Mouse (Mus musculus): ENCODE results near the gene Galnt9.

The Galnt9 gene

DNA sequence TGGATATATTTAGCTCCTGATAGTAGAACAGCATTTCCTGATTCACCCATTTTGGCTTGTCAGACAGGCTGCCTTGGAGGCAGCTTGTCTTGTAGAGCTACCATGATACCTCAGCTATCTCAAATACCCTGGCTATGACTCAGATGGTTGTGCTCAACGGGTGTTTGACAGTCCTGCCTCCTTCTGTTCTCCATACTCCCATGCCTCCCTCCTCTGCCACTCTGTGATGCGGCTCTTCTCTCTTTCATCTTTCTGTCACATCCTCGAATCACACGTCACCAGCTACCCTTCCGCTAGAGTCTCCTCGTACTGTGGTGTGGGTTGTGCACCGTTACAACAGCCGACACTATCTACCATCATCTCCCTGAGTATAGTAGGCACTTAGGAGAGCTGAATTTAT is 50.3 kb downstream of the Galnt9 start:
- no peak for DNase-seq

DNA sequence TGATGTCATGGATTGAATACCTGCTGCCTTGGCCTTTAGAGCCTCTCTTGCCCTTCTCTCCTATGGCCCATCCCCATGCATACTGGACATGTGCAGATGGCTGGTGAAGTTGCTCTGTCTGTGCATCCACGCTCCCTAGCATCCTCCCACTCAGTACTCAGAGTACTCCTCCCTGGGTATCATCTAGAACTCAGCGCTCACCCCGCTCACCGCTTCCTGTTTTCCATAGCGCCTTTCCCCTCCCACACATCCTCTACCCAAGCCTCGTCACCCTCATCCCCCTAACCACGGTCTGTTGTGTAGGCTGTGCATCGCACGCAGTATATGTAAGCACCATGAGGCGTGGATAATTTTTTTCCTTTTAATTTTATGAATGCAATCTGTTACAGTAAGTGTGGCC is 51.2 kb downstream of the Galnt9 start:
- DNase-seq = no peak

DNA sequence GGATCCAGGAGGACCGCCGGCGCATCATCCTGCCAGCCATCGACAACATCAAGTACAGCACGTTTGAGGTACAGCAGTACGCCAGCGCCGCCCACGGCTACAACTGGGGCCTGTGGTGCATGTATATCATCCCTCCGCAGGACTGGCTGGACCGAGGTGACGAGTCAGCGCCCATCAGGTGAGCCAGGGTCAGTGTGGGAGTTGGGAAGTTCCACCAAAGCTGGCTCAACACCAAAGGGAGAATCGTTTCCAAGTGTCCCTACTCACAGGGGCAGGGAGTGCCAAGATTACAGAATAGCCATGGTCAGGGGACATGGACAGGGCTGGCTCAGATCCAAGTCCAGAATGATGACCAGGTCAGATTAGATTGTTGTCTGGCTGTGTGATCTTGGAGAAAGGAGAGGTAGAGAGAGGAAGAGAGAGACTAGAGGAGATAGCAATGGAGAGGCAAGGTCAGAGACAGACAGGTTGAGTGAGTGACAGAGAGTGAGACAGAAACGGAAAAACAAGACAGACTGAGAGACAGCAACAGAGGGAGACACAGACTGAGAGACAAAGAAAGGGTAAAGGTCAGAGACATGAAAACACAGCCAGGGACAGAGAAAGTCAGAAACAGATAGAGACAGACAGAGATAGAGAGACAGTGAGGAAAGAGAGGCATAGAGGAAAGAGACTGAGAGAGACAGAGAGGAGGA is 52.1 kb downstream of the Galnt9 start:
- no peak for DNase-seq

DNA sequence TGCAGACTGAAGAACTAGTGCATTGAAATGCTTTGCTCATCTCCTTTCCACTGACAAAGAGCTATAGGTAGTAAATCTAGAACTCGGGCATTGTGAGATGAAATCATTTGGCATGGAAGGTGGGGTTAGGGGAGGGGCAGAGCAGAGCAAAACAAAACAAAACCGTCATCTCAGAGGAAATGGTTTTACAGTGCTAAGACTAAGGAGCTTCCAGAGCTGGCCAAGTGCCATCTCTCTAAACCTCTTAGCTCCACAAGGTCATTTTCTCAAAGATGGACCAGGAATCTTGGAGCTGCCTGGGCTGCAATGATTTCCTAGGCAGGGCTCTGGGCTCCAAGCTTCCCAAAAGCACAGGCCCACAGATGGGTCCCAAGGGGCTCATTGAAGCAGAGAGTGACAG is 53.3 kb downstream of the Galnt9 start:
- no peak for DNase-seq

DNA sequence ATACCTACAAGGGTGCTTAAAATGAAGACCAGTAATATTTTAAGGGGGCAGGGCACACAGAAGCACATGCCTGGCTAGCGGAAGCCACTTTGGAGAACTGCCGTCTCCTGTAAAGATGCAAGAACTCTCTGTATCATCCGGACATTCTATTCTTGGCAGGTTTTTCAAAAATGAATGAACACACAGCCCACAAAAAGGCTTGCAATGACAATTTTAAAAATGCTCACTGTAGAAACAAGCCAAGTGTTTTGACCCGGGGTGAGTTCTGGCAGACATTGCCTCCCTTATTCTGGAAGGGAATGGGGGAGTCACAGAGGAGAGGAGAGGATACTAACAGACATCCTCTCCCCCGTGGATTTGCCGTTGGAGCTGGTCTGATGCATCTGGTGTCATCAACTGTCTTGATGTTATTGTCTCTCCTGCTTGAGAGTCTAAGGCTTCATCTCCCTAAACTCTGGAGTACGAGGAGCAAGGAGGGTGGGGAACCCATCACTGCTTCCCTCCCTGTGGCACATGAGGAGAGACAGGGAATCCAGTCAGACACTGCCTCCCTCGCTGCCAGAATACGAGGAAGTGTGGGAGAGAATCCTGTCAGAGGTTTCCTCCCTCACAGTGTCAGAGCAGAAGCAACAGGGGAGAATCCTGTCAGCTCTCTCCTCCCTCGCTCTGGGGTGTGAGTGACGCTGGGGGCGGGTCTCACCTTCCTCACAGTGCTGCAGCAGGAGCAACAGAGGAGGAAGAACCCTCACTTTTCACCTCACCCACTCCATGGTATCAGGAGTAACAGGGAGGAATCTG is 54.3 kb downstream of the Galnt9 start:
- DNase-seq = peak; percentile 8

DNA sequence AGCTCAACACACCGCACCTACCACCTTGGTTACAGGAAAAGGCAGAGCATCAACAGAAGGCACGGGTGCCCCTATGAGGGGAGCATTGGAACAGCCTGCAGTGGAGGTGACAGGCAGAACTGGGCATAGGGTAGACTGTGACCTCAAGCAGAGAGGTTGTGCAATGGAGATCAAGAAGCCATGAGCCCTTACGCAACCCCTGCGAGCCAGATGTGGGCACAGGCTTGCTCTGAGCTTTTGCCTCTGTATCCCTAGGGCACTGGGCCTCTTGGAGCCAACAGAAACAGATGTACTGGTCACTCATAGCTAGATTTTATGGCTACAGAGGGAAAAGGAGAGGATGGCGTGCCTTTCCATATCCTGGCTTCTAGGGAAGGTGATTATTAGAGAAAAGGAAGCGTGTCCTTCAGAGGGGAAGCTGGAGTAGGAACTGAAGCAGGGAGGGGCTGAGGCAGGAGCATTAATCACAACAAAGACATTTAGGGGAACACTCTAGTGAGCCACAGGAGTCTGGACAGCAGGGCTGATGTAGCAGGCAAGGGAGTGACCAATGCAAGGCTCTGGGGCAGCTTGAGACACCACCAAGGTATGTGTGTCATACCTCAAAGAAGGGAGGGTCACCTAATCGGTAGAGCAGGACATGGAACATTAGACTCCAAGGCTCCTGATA is 59.0 kb downstream of the Galnt9 start:
- DNase-seq = no peak

DNA sequence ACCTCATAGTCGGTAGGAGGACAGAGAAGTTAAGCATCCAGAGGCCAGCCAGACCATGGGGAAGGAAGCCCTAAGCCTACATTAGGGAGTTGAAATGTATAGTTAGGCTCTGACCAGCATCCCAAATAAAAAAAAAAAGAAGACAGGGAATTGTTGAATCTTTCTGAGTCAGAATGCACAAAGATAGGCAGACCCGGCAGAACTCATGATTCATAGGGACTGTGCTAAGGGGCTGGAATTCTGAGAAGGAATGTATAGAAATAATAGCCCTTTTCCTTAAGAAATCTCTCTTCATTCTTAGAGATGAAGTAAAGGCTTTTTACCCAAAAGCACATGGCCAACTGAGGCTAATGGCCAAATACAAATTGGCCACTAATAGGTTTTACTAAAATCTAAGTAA is 60.2 kb downstream of the Galnt9 start:
- DNase-seq = no peak

DNA sequence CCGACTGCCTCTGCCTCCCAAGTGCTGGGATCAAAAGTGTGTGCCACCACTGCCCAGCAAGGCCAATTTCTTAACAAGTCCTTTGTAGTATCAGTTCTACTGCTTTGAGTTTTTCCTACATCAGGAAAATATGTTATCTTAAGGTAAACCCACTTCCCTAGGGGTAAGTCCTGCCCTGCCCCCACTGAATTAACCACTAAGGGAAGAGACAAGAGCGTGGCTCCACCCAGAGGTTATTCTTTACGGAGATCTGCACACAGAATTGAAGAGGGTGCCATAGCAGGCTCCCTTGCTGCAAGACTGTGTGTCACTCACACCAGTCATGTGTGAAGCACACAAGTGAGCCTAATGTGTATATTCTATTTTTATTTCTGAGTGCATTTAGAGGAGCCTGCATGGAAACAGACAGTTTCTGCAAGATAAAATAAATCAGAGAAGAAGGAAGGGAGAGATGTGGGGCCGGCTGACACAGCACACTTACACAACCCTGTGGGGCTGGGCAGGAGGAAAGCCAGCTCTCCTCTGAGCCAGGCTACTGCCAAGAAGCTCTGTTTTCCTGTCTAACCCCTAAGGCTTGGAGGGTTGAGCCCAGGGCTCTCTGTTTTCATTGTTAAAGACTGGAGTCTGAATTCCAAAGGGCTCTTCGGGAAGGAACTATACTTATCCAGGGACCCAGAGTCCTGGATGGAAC is 61.5 kb downstream of the Galnt9 start:
- no peak for DNase-seq

DNA sequence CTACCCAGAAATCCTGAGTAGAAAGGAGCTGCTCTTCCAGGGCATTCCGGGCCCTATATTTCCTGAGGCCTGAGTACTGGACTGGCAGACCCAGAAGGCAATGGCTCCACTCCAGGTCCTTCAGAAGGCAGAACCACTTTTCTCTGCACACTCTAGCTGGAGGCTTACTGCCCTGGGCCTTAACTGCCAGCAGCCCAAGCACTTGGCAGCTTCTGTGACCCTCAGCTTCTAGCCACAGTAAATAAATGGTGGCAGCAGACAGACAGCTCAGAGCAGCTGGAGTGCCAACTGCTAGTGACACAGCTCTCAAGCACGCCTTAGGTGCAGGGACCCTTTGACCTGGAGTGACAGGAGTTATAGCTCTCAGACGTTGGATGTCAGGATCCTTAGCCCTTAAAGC is 63.6 kb downstream of the Galnt9 start:
- DNase-seq = no peak

DNA sequence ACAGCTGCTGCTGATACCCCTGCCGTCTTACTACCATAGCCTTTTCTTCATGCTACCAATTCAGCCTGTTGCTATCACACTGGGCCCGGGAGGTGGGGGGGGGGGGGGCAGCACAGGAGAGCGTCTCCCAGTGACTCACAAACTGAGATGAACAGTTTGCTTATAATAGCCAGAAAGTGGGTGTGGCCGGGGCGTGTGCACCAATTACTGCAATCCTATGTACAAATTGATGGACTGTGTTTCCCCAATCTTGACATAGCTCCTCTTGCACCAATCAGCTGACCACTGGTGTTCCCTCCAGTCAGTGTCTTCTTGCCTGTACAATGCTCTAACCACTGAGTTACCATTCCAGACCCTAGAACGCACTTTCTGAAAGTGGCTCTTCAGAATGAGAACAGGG is 64.2 kb downstream of the Galnt9 start:
- DNase-seq = no peak

DNA sequence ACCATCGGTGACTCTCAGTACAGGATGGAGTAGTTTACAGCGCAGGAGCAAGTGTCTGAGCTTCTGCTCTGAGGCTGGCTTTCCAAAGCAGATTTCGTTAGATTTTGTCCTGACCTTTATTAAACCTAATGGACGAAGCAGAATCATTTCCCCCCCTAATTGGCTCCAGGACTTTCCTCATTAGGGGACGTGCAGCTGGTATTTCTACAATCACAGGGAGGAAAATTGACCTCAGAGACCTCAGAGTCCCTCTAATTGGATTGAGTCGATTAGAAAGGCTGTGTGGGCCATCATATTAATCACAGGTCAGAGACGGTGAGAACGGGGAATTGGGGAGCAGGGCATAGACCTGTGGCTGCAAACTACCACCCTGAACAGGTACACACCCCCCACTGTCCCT is 64.8 kb downstream of the Galnt9 start:
- no peak for DNase-seq

DNA sequence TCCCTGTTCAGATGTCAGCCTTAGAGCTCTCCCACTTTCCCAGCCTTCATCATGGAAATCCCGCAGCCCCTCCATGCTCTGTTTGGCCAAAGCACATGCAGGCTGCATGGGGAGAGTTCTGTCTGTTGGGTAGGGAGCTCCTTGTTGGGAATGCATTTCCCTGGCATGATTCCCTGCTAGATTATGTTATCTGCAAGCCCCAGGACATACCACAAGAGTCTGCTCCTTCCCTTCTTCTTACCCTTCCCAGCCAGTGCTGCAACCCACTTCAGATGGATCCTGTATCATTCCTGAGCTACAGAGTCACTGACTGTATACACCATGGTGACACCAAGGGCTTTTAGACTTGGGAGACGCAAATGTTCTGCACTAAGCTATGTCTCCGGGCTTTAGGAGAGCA is 65.3 kb downstream of the Galnt9 start:
- DNase-seq = no peak

DNA sequence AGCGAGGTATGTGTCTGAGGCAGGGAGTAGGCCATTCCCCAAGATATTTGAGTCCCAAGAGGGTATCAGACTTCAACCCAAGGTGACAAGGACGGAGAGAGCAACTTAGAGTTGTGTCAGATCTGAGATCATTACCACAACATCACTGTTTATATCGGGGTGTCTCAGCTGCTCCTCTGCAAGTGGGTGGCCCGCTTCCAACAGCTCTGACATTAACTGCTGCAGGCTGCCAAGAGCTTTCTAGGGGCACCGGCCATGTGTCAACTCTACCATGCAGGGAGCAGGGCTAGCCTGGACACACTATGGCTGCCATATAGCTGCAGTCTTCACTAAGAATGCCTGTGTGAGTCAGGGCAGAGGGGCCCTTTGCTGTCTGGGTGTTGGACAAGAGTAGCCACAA is 65.7 kb downstream of the Galnt9 start:
- DNase-seq = no peak

DNA sequence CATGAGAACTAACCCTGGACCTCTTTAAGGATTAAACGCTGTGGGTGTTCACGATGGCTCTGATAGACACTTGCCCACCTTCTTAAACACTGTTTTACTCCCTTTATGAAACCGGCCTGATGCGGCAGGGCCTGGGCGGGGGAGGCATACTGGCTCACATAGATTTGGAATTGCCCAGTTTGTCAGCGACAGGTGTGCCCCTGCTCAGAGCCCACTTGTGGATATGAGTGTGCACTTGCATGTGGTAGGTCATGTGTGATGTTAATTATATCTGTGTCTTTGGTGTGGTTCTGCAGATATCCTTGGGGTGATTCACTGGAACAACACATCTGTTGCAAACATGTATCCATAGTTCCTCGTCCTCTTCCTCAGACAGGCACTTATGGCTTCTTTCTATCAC is 66.3 kb downstream of the Galnt9 start:
- no peak for DNase-seq

DNA sequence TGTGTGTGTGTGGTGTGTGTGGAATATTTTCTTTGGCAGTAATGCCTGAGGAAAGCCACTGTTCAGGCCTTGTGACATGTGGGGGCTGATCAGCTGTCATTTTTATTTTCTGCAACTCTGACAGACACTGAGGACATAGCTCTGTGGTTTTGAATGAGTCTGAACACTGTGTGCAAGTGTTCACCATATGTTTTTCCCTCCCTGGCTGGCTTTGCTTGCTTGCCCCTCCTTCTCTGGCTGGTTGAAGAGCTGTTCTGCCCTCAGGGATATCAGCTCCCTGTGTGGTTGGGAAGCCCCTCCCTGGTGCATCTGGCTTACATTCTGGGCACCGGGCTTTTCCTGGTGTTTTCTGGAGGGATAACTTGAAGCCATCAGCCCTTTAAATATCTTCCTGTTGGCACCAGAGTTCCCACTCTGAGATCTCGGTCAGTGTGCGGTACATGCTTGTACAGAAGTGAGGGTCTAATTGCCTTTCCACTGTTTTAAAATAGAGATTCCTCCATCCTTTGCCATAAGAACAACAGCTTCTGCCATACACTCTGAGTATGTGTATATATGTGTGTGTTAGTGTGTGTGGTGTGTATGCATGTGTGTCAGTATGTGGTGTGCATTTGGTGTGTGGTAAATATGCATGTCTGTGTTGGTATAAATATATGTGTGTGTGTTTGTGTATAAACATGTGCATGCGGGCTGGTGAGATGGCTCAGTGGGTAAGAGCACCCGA is 67.4 kb downstream of the Galnt9 start:
- no peak for DNase-seq

DNA sequence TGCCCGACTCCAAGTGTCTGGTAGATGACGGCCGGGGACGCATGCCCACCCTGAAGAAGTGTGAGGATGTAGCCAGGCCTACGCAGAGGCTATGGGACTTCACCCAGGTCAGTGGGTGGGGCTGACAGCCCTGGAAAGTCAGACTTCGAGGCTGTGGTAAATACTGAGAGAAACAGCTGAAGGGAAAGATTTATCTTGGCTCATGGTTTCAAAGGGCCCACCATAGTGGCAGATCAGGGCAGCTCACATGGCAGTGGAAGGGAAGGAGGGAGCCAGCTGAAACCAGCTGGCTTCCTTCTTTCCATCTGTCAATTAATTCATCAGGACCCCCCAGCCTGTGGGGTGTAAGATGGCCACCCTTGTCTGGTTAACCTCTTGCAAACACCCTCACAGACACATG is 75.1 kb downstream of the Galnt9 start:
- no peak for DNase-seq

DNA sequence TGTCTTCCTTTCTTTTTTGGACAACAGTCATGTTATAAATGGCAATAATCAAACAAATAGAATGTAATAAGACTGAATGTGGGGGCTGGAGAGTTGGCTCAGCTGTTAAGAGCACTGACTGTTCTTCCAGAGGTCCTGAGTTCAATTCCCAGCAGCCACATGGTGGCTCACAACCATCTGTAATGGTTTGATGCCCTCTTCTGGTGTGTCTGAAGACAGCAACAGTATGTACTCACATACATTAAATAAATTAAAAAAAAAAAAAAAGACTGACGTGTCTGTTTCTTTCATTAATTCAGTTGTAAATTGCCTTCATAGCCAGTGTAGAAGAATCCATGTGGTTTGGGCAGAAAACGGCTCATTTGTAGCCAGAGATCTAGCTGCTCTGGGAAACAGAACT is 80.2 kb downstream of the Galnt9 start:
- DNase-seq = no peak

DNA sequence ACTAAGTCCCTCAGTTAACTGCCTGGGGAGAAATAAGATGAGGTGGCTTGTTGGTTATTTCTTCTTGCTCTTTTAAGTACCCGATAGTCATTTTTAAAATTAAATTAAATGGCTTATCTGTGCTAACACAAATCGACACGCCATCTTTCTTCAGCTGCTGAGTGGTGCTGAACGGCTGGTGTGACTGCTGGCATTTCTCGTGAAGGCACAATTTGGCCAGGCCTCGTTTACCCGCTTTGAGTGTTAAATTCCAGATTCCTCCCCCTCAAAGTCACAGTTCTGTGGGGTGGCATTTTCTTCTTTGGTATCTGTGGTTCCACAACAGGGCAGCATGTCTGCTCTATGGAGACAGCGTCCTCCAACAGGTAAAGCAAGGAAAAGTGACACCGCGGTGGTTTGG is 83.2 kb downstream of the Galnt9 start:
- no peak for DNase-seq

DNA sequence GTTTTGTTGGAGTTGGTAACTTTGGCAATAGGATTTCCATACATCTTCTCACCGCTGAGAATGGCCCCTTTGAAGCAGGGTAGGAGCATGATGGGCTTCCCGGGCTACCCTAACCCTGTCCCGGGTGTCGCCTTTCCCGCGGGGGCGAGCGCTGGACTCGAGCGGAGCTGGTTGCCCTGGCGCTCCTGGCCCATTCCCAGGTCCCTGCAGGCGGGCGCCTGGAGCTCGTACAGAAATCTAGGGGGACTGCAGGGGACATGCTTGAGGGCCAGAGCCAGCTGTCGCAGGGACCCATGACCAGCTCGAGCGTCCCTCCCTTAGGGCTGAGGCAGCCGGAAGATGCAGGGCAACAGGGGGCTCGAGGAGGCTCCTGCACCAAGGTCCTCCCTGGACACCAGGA is 84.0 kb downstream of the Galnt9 start:
- no peak for DNase-seq

DNA sequence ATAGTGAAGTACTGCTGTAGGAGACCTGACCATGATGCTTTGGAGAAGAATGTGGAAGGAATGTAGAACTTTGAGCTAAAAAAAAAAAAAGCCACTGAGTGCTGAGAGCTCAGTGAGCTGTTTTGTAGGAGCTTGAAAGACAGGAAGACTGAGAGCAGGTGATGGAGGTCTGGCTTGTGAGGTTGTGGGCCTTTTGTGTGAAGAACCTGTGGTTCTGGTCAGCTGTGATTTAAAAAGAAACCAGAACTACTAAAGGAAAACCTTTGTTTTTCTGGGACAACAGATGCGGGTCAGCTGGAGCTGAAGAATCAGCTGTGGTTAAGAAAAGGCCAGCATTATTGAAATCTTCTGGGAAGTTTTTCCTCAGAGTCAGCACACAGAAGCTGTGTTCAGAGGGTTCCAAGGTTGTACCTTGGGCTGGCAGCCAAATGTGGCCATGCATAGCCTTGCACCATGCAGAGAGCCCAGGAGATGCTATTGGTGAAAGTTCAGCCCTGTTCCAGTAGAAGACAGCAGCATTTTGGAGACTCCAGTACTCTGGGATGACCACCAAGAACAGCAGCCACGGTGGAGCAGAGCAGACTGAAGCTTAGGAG is 85.5 kb downstream of the Galnt9 start:
- no peak for DNase-seq

DNA sequence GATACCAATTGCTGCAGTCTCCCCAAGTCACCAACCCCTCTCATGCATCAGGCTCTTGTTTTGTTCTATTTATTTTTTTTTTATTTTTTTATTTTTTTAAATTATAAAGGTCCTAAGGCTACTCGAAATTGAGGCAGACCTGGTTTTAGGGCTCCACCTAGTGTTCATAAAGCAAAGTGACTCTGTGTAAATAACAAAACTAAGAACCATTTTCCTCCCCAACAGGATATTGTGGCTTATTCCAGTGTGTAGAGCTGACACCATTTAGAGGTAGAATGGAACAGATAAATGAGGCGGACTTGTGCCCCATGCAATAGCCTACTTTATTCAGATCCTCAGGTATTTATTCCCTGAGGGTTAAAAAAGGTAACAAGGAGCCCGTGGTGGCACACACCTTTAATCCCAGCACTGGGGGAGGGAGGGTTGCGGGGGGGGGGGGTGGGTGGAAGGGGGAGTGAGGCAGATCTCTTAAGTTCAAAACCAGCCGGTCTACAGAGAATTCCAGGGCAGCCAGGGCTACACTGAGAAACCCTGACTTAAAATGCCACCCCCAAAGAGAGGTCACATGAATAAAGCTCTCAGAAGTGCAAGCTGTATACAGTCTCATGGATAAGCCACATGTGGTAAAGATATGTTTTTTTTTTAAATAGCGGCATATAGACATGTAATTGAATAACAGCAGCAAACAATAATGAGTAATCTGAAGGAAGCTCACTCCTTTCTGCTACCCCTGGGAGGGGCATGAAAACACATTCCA is 92.0 kb downstream of the Galnt9 start:
- DNase-seq = no peak
